Mouse (Mus musculus) thymus, postnatal 14 days (tissue): ENCODE data around the gene Gm10570.
A peak's percentile ranks its signal among the peaks of the same experiment; 100 is the strongest.

Source experiments
- DNase-seq: peaks from one replicate; pipeline ENCODE4 v3.0.0; 2021

Gene Gm10570

DNA sequence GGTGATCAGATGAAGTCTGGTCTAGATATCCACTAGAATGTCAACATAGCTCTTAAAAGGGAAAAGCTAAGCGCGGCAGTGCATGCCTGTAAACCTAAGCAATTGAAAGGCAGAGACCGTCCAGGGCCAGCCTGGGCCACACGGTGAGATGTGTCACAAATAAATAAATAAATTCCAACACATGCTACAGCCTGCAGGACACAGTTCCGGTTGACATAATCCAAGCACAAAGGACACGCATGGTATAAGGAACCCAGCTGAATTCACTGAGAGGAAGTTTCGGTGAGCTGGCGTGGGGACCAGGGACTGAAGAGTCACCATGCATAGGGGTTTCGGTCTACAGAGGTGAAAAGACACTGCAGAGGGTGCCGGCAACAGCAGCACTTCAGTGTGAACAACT is 39.7 kb downstream of the Gm10570 start:
- no peak for DNase-seq

DNA sequence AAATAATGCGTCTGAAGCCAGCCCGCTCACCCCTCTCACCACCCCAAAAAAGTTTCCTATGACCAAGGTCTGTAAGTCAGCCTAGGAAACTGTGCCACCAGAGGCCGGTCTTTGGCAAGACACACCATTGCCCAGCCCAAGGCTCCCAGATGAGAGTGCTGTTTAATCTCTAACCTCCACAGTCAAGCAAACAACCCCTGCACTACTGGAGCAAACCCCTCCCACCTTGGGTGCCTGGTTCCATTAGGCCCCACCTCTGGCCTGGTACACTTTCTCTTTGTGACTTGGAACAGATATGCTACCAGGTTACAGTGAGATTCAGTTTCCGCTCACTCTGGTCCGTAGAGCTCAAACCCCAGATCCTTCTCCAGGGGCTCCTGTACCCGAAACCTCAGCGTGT is 41.4 kb downstream of the Gm10570 start:
- no peak for DNase-seq

DNA sequence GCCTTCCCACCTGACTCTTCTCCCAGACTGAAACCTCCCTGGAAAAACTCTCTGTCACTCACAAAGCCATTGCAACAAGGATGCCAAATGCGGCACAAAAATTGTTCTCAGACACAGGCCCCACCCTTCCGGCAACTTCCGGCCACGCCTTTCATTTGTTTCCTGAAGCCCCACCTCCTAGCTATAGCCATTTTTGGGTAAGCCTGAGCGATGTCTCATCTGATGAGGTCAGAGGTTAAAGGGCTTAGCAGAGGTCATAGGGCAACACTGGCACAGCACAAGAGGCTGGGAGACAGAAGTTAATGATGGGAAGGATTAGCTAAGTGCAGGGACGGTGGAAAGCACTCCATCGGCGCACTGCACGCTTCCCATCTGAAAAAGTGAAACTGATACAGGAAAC is 41.9 kb downstream of the Gm10570 start:
- no peak for DNase-seq

DNA sequence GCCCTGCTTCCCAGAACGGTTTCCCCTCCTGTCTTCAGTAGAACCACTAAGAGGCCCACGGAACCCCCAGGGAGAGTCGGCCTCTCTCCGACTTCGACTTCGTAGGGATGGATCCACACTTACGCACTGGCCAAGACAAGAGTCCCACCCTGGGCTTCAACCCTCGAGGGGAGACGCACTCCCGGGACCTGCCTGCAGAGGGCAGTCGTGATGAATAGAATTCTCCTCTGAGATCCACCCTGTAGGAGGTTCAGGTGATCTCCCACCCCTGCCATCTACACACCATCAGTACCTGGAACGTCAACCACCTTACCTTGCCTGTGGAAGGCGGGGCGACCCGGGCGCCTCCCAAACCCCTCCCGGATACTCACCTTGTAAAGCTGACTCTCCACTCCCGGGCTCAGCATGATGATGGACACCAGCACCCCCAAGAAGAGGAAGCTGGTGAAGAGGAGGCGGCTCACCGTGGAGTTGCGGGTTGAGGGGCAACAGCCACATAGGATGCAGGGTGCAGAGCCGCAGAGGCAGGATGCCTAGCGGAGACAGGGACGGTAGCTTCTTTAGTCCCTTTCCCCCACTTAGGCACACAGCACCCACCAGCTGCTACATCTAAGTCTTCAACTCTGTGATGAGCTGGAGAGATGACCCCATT is 43.6 kb downstream of the Gm10570 start:
- peak; percentile 59 for DNase-seq

DNA sequence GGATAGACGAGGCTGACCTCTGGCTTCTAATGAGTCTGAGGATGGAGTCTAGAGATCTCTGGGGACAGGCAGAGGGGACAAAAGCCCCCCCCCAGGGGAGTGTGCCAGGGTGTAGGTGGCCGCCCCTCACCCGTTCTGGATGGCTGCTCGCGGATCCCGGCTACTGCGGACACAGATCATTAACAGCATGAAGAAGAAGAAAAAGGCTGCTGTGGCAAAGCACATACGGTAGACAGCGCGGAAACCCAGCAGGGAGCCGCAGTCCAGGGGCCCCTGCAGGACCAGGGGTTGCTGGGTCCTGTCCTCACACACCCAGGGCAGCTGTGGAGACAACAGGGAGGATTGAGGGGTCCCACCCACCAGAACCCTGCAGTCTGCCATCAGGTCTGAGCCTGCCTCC is 44.3 kb downstream of the Gm10570 start:
- DNase-seq: no peak

DNA sequence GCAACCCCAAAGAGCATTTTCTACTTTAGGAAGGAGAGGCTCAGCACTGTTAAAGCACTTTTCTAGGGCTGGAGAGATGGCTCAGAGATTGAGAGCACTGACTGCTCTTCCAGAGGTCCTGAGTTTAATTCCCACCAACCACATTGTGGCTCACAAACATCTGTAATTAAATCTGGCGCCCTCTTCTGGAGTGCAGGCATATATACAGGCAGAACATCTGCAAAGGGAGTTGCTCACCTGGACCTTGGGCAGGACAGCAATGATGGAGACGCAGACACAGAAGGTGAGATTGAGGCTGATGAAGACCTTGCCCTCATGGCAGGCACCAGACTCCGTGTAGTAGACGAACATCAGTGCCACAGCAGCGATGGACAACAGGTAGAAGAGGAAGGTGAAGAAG is 48.1 kb downstream of the Gm10570 start:
- no peak for DNase-seq
